Mouse (Mus musculus) small intestine, adult 2 months (tissue): ENCODE data around the gene Gm28374.

ENCODE experiments used
- CTCF ChIP-seq: fragments of 200-500 bp; IDR thresholded peaks from 2 replicates; pipeline ENCODE4 v1.5.1; 2012; ENCODE audit warnings: low read depth, mild to moderate bottlenecking, control low read depth, inconsistent platforms, low read length, moderate library complexity, mixed read lengths; ENCODE audit not compliant: insufficient replicate concordance, insufficient read length; ENCODE audit errors: extremely low read depth
- POLR2A ChIP-seq: fragments of 200-500 bp; IDR thresholded peaks from 2 replicates; pipeline ENCODE4 v1.6.1; 2012; ENCODE audit warnings: low read depth, mild to moderate bottlenecking, control low read depth, inconsistent platforms, low read length, moderate library complexity

DNA sequence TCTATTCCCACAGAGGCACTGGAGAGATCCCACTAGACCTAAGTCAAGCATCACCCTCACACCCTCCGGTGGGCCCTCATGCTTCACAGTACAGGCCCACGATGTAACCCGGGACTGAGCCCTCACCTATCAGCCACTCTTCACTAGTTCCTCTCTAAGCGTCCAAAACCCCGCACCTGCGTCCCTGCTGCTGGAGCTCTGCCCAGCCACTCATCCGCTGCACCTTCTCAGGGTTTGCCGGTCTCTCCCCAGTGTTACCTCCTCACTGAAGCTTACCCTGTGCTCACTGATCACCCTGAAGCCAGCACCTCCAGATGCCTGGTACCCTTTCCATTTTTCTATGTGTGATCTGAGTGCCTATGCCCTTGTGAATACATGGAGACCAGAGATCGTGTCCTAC, 39.8 kb downstream of the Gm28374 start:
- TF ChIP-seq POLR2A = no peak
- TF ChIP-seq CTCF = no peak
